Mouse (Mus musculus) cerebellum, adult 2 months (tissue): ENCODE data around the gene Klhl32. TPM values are rescaled to one million over a fixed set of nuclear protein-coding genes. Genes with fewer than 3 reads are reported as not detected.

Source experiments
- DNase-seq, 2 experiments: peaks; one replicate each; pipeline ENCODE4 v3.0.0; 2021
- H3K27ac ChIP-seq: fragments of 200-500 bp; 2 replicates; pipeline ENCODE4 v1.5.1; 2012; ENCODE audit warnings: low read length, control low read depth, inconsistent platforms; ENCODE audit not compliant: insufficient read depth
- H3K27me3 ChIP-seq: fragments of 200-500 bp; 2 replicates; pipeline ENCODE4 v1.6.1; 2012; ENCODE audit warnings: inconsistent platforms, mild to moderate bottlenecking, low read length, moderate library complexity; ENCODE audit not compliant: control insufficient read depth, insufficient read depth
- H3K4me1 ChIP-seq: fragments of 200-500 bp; 2 replicates; pipeline ENCODE4 v1.6.1; 2011; ENCODE audit warnings: low read length; ENCODE audit not compliant: control insufficient read depth, insufficient read depth
- H3K4me3 ChIP-seq: fragments of 200-500 bp; replicated peaks from 2 replicates; pipeline ENCODE3; 2011; ENCODE audit warnings: mild to moderate bottlenecking, low read depth, low read length, control low read depth; ENCODE audit not compliant: insufficient read depth
- CTCF ChIP-seq: fragments of 200-500 bp; IDR thresholded peaks from 2 replicates; pipeline ENCODE4 v1.5.1; 2011; ENCODE audit warnings: low read depth, mild to moderate bottlenecking, control low read depth, low read length, moderate library complexity, borderline replicate concordance; ENCODE audit not compliant: insufficient read depth
- POLR2A ChIP-seq: fragments of 200-500 bp; IDR thresholded peaks from 2 replicates; pipeline ENCODE4 v1.6.1; 2011; ENCODE audit warnings: low read length, control low read depth, borderline replicate concordance; ENCODE audit not compliant: insufficient read depth
- WGBS: fragments of 180-500 bp; shearing (Covaris S2); methylation state at CpG from one replicate; pipeline ENCODE4 v1.1.7; 2018; 5-methylcytosine and 5-hydroxymethylcytosine counted together
- polyA plus RNA-seq: library from polyadenylated mRNA; depleted of rRNA; stranded (reverse); fragments of >200 nt; gene quantifications from 2 replicates; pipeline ENCODE4 v1.2.3, GENCODE M21; 2012

Gene Klhl32
- polyA plus RNA-seq, 1 experiment: 11.6 TPM

DNA sequence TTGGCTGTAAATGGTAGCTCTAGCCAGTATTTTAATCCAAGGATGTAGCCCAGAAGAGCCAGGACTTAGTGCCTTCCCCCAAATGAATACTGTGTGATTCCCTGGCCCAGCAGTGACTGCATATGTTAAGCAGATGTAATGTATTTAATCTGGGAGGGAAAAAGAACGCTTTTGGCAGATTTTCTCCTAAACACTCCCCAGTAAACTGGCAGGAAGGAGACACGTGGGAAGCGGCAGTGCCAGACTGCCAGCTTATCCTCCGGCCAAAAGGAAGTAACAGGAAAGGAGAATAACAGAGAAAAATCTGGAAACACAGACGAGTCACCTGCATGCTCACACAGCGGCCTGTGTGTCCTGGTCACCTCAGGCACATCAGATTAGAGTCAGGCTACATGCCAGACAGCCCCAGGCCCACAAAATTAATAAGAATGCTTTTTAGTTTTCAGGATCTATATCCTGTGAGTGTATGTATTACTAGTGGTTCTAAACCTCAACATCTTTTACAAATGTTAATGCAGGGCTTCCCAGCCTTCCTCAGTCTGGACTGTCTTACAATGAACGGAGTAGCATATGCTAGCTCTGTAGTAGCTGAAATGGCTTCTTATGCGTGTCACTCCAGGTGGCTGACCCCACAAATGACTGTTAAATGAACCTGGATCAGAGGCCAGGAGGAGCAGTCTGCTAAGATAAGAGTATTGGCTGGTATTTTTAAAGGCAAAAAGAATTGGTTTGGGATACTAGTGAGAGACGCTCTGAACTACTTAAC lies 229.3 kb downstream of the Klhl32 start:
- no peak overlapping the region for H3K4me3 ChIP-seq
- WGBS: 16% methylated on average over 9 of the region's 9 CpGs
- H3K4me1 ChIP-seq: peaks cover 5% of the 10 kb centered on the region; the same call in 1 of the 2 replicates
- TF ChIP-seq CTCF (no peak), POLR2A (no peak)
- peak; percentile 42 to 66 for DNase-seq
- H3K27ac ChIP-seq: no peak overlapping the region
- no peaks in the 10 kb centered on the region for H3K27me3 ChIP-seq

- Histone ChIP-seq H3K4me1 (peaks cover 5% of the 10 kb centered on the region; the same call in 1 of the 2 replicates), H3K27me3 (no peaks in the 10 kb centered on the region), H3K27ac (no peak overlapping the region), H3K4me3 (no peak overlapping the region)
- WGBS: 89% methylated on average over 5 of the region's 5 CpGs
- no peak for DNase-seq
- TF ChIP-seq CTCF (no peak), POLR2A (no peak)
Measured at GRCm38 (mm10) chr4:24620440-24620839, 230.5 kb downstream of the Klhl32 start.

GRCm38 (mm10) chr4:24620005-24620404 lies 230.9 kb downstream of the Klhl32 start:
- no peaks in the 10 kb centered on the region for H3K27me3 ChIP-seq
- DNase-seq: no peak
- TF ChIP-seq POLR2A: no peak
- TF ChIP-seq CTCF: no peak
- WGBS: 89% methylated on average over 6 of the region's 6 CpGs
- no peak overlapping the region for H3K4me3 ChIP-seq
- no peak overlapping the region for H3K27ac ChIP-seq
- H3K4me1 ChIP-seq: peaks cover 5% of the 10 kb centered on the region; the same call in 1 of the 2 replicates

DNA sequence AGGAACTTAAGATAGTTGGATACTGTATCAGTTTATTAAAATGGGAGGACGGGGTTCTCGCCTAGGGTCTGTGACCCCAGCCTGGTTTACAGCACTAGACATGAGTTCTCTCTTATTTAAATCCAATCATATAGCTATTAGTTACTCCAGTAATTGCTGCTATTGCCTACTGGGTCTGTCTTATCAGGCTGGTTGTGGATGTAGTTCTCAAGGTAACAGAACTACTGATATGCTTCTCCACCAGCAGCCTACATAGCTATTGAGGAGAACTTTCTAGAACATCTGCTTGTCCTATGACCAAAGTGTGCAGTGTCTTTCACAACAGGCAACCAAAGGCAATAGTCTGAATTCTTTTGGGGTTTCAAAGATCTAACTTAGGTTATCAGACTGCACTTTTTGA lies 241.4 kb downstream of the Klhl32 start:
- 97% methylated on average over 2 of the region's 2 CpGs for WGBS

GRCm38 (mm10) chr4:24609085-24609484 lies 241.8 kb downstream of the Klhl32 start:
- no peaks in the 10 kb centered on the region for H3K27me3 ChIP-seq
- 88% methylated on average over 3 of the region's 3 CpGs for WGBS
- TF ChIP-seq CTCF (no peak), POLR2A (no peak)
- H3K4me1 ChIP-seq: no peaks in the 10 kb centered on the region
- H3K4me3 ChIP-seq: no peak overlapping the region
- no peak for DNase-seq
- H3K27ac ChIP-seq: no peak overlapping the region

More for the DNA sequence above, 241.4 kb downstream of the Klhl32 start:
- DNase-seq: no peak
- Histone ChIP-seq H3K27ac (no peak overlapping the region), H3K4me3 (no peak overlapping the region), H3K4me1 (no peaks in the 10 kb centered on the region), H3K27me3 (no peaks in the 10 kb centered on the region)
- TF ChIP-seq POLR2A (no peak), CTCF (no peak)

DNA sequence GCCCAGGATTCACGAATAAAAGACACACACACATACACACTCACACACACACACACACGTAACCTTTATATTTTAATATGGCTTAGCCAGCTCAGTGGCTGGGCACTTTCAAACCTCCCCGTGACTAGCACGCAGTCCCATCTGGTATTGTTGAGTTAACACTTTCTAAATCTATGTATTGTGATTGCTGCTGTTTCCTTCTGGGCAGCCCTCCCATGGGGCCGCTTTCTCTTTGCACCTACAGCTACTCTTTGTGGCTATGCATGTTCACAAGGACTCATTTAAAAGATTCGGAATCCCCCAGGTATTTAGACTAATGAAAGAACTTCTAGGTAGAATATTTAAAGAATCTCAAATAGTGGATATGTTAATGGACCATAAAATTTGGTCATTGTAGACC lies 249.2 kb downstream of the Klhl32 start:
- H3K4me1 ChIP-seq: no peaks in the 10 kb centered on the region
- no peak overlapping the region for H3K27ac ChIP-seq
- WGBS: 95% methylated on average over 6 of the region's 6 CpGs
- H3K27me3 ChIP-seq: no peaks in the 10 kb centered on the region
- TF ChIP-seq CTCF (no peak), POLR2A (no peak)
- no peak overlapping the region for H3K4me3 ChIP-seq
- no peak for DNase-seq

DNA sequence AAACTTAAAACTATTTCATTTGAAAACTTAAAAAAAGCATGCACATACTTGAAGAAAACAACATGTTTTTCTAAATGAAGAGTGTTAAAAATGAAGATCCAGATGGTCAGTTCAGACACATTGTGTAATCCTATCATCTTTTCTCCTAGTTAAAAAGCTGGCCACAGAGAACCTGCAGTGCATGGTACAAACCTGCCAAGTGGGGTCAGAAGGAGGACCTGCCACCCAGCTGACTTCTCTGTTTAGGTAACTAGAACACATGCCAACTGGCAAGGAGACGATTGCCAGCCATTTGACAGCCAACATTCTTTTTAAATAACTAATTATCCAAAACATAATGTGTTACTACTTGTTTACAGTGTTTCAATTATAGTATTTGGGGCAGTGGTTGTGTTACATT lies 252.3 kb downstream of the Klhl32 start:
- TF ChIP-seq CTCF (no peak), POLR2A (no peak)
- Histone ChIP-seq H3K4me1 (no peaks in the 10 kb centered on the region), H3K27ac (no peak overlapping the region), H3K27me3 (no peaks in the 10 kb centered on the region), H3K4me3 (no peak overlapping the region)
- DNase-seq: peak in 1 of 2 experiments; percentile 19
- WGBS: 11% methylated on average over 1 of the region's 1 CpGs

GRCm38 (mm10) chr4:24596942-24597611 lies 253.8 kb downstream of the Klhl32 start:
- TF ChIP-seq POLR2A (no peak), CTCF (no peak)
- no peak for DNase-seq
- Histone ChIP-seq H3K4me3 (no peak overlapping the region), H3K27ac (no peak overlapping the region), H3K27me3 (no peaks in the 10 kb centered on the region), H3K4me1 (no peaks in the 10 kb centered on the region)
- WGBS: 95% methylated on average over 6 of the region's 6 CpGs
